Mouse (Mus musculus) small intestine, adult 2 months (tissue): ENCODE results near the gene Mrpl12.

ENCODE experiments used
- CTCF ChIP-seq: fragments of 200-500 bp; IDR thresholded peaks from 2 replicates; pipeline ENCODE4 v1.5.1; 2012; ENCODE audit warnings: low read depth, mild to moderate bottlenecking, control low read depth, inconsistent platforms, low read length, moderate library complexity, mixed read lengths; ENCODE audit not compliant: insufficient replicate concordance, insufficient read length; ENCODE audit errors: extremely low read depth
- POLR2A ChIP-seq: fragments of 200-500 bp; IDR thresholded peaks from 2 replicates; pipeline ENCODE4 v1.6.1; 2012; ENCODE audit warnings: low read depth, mild to moderate bottlenecking, control low read depth, inconsistent platforms, low read length, moderate library complexity

- no peak for TF ChIP-seq CTCF
- TF ChIP-seq POLR2A: no peak
Observed at GRCm38 (mm10) chr11:120501018-120501417, 16.6 kb downstream of the Mrpl12 start.
